In genomic region chr10:38972221-38972946, GRCm38 (mm10) we compare ENCODE assay signal across 17 mouse cellular contexts. TPM values are rescaled to one million over a fixed set of nuclear protein-coding genes. Genes with fewer than 3 reads are reported as not detected.
DNase-seq lines count a peak whose midpoint lies in the region; ATAC-seq and TF ChIP-seq lines count a peak whose summit lies in the region.
"Had no signal": no experiment of that assay in that cellular context is flagged by ENCODE, and none has a peak within 500 bp of the region (broad histone marks: within the 10 kb centered on the region; RNA-seq: fewer than 3 reads in every experiment).

No protein-coding gene starts in this region.

- DNase-seq in heart, adult 2 months: no peak
- no peak for DNase-seq in heart, adult 18-20 months
- DNase-seq in lung, embryonic 14.5 days: peak; percentile 45
- DNase-seq in lung, postnatal 36 days: no peak
- no peak for DNase-seq in thymus, adult 2 months
- DNase-seq in urinary bladder, postnatal 25 days (ENCODE audit: low spot score): no peak
- DNase-seq: adrenal gland, adult 8-10 months; cerebellum, adult 11-12 months; cerebellum, postnatal 25 days; gastrocnemius, postnatal 36 days had no signal

- WGBS in heart, adult 2 months: 33% methylated on average over 7 of the region's 7 CpGs
- WGBS in lung, embryonic 14.5 days: 32% methylated on average over 7 of the region's 7 CpGs
- 22% methylated on average over 7 of the region's 7 CpGs for WGBS in limb, embryonic 15.5 days
- 72% methylated on average over 7 of the region's 7 CpGs for WGBS in thymus, adult 2 months

- peak overlapping the region; percentile 61 for H3K27ac ChIP-seq in heart, adult 2 months
- peak overlapping the region; percentile 72; the same call in 1 of the 2 replicates for H3K27ac ChIP-seq in lung, embryonic 14.5 days (ENCODE audit: low read depth)
- peak overlapping the region; percentile 100 for H3K27ac ChIP-seq in embryonic fibroblast, embryonic 13.5 days (ENCODE audit: insufficient read depth, low read length)
- H3K27ac ChIP-seq in limb, embryonic 15.5 days: peak overlapping the region; percentile 59
- H3K27ac ChIP-seq in thymus, adult 2 months (ENCODE audit: control insufficient read depth, insufficient read depth, low read length): no peak overlapping the region
- H3K27ac ChIP-seq: forebrain, embryonic 12.5 days; hindbrain, postnatal 0 days; liver, embryonic 15.5 days; neural tube, embryonic 12.5 days had no signal

- no peak for ATAC-seq in lung, embryonic 14.5 days (ENCODE audit: insufficient read depth)
- ATAC-seq in limb, embryonic 15.5 days (ENCODE audit: insufficient number of reproducible peaks, low FRiP score, low TSS enrichment, low read depth): no peak
- ATAC-seq: hindbrain, postnatal 0 days had no signal

- H3K27me3 ChIP-seq in heart, adult 2 months (ENCODE audit: control insufficient read depth, insufficient read depth, low read length): no peaks in the 10 kb centered on the region
- no peaks in the 10 kb centered on the region for H3K27me3 ChIP-seq in lung, embryonic 14.5 days (ENCODE audit: insufficient read depth, low read length)
- no peaks in the 10 kb centered on the region for H3K27me3 ChIP-seq in limb, embryonic 15.5 days
- H3K27me3 ChIP-seq in thymus, adult 2 months (ENCODE audit: control insufficient read depth, insufficient read depth, low read length): no peaks in the 10 kb centered on the region
- H3K27me3 ChIP-seq: forebrain, embryonic 12.5 days; liver, embryonic 15.5 days; neural tube, embryonic 12.5 days had no signal

- no peak for TF ChIP-seq POLR2A in heart, adult 2 months (IDR thresholded peaks at IDR 0.05; ENCODE audit: insufficient read depth, low read depth, low read length)
- no peak for TF ChIP-seq POLR2A in embryonic fibroblast, embryonic 13.5 days (IDR thresholded peaks at IDR 0.05; ENCODE audit: low read depth, low read length)
- TF ChIP-seq POLR2A in thymus, adult 2 months (IDR thresholded peaks at IDR 0.05; ENCODE audit: control insufficient read depth, extremely low read depth, insufficient read depth, low read length, poor library complexity): no peak

- H3K9ac ChIP-seq in heart, adult 2 months (ENCODE audit: low read depth, low read length): no peak overlapping the region
- no peak overlapping the region for H3K9ac ChIP-seq in lung, embryonic 14.5 days
- no peak overlapping the region for H3K9ac ChIP-seq in limb, embryonic 15.5 days
- H3K9ac ChIP-seq: forebrain, embryonic 12.5 days; liver, embryonic 15.5 days; neural tube, embryonic 12.5 days had no signal

- H3K79me2 ChIP-seq in heart, adult 2 months (replicated peaks; ENCODE audit: control insufficient read depth, insufficient read depth, low read length): peaks cover 3% of the 10 kb centered on the region; the same call in 1 of the 2 replicates

- TF ChIP-seq CTCF in heart, adult 2 months (IDR thresholded peaks at IDR 0.05): no peak
- TF ChIP-seq CTCF in lung, embryonic 14.5 days (IDR thresholded peaks at IDR 0.05; ENCODE audit: low read depth): no peak
- TF ChIP-seq CTCF in embryonic fibroblast, embryonic 13.5 days (IDR thresholded peaks at IDR 0.05; ENCODE audit: borderline replicate concordance, insufficient read depth, low read length): no peak
- TF ChIP-seq CTCF in thymus, adult 2 months (IDR thresholded peaks at IDR 0.05; ENCODE audit: borderline replicate concordance, control insufficient read depth, extremely low read depth, insufficient read depth, low read length, poor library complexity): no peak

- H3K36me3 ChIP-seq in heart, adult 2 months (ENCODE audit: control insufficient read depth, insufficient read depth, low read length): peaks cover 51% of the 10 kb centered on the region
- peaks cover 9% of the 10 kb centered on the region; the same call in 1 of the 2 replicates for H3K36me3 ChIP-seq in lung, embryonic 14.5 days (ENCODE audit: insufficient read depth)
- H3K36me3 ChIP-seq in limb, embryonic 15.5 days: peaks cover 6% of the 10 kb centered on the region; the same call in 1 of the 2 replicates
- no peaks in the 10 kb centered on the region for H3K36me3 ChIP-seq in thymus, adult 2 months (ENCODE audit: control insufficient read depth, insufficient read depth, low read length)
- H3K36me3 ChIP-seq: forebrain, embryonic 12.5 days; liver, embryonic 15.5 days; neural tube, embryonic 12.5 days had no signal

- intact Hi-C loops in heart, adult 2 months (cut with DNase I): no loop called here

- no peaks in the 10 kb centered on the region for H3K9me3 ChIP-seq in lung, embryonic 14.5 days (ENCODE audit: low read depth, low read length)
- H3K9me3 ChIP-seq in limb, embryonic 15.5 days: no peaks in the 10 kb centered on the region
- H3K9me3 ChIP-seq: forebrain, embryonic 12.5 days; liver, embryonic 15.5 days; neural tube, embryonic 12.5 days had no signal

- TF ChIP-seq EP300 in heart, adult 2 months (IDR thresholded peaks at IDR 0.05; ENCODE audit: insufficient read depth, low read depth, low read length): no peak

- H3K4me2 ChIP-seq in lung, embryonic 14.5 days: peak overlapping the region; percentile 25; the same call in 1 of the 2 replicates
- H3K4me2 ChIP-seq in limb, embryonic 15.5 days: no peak overlapping the region
- H3K4me2 ChIP-seq: forebrain, embryonic 12.5 days; liver, embryonic 15.5 days; neural tube, embryonic 12.5 days had no signal

- no peak overlapping the region for H3K4me3 ChIP-seq in heart, adult 2 months
- no peak overlapping the region for H3K4me3 ChIP-seq in lung, embryonic 14.5 days (ENCODE audit: low read depth, low read length)
- H3K4me3 ChIP-seq in embryonic fibroblast, embryonic 13.5 days (ENCODE audit: insufficient read depth, low read length): no peak overlapping the region
- H3K4me3 ChIP-seq in limb, embryonic 15.5 days: no peak overlapping the region
- H3K4me3 ChIP-seq in thymus, adult 2 months (ENCODE audit: control insufficient read depth, insufficient read depth, low read length): no peak overlapping the region
- H3K4me3 ChIP-seq: forebrain, embryonic 12.5 days; liver, embryonic 15.5 days; neural tube, embryonic 12.5 days had no signal

- H3K4me1 ChIP-seq in heart, adult 2 months (ENCODE audit: control insufficient read depth, insufficient read depth, low read length): peaks cover 17% of the 10 kb centered on the region
- peaks cover 11% of the 10 kb centered on the region; the same call in 1 of the 2 replicates for H3K4me1 ChIP-seq in lung, embryonic 14.5 days (ENCODE audit: insufficient read depth)
- peaks cover 3% of the 10 kb centered on the region; the same call in 1 of the 2 replicates for H3K4me1 ChIP-seq in embryonic fibroblast, embryonic 13.5 days (ENCODE audit: control insufficient read depth, insufficient read depth, low read length)
- H3K4me1 ChIP-seq in limb, embryonic 15.5 days: peaks cover 24% of the 10 kb centered on the region; the same call in 1 of the 2 replicates
- H3K4me1 ChIP-seq in thymus, adult 2 months (replicated peaks; ENCODE audit: control insufficient read depth, insufficient read depth, low read length): no peaks in the 10 kb centered on the region
- H3K4me1 ChIP-seq: forebrain, embryonic 12.5 days; liver, embryonic 15.5 days; neural tube, embryonic 12.5 days had no signal

RNA-seq across cellular contexts. Expression of gene Lama4, which starts 7.1 kb away (rescaled TPM):
- 10 to 100 TPM; 51.8 to 55.4 TPM for total RNA-seq in heart, adult 2 months (2021)
- polyA plus RNA-seq in heart, adult 2 months (2012; rRNA removed): 40.7 and 52.7 TPM in 2 replicates
- 10 to 100 TPM; 47.2 to 52.0 TPM for total RNA-seq in heart, adult 18-20 months (2021)
- polyA plus RNA-seq in lung, embryonic 14.5 days (2014; fragmentation: Nextera tagmentation; extraction: Ambion mirVana): 111 and 114 TPM in 2 replicates
- 88.0 and 177 TPM in 2 replicates for polyA plus RNA-seq in embryonic fibroblast, embryonic 13.5 days (2011; ENCODE audit: insufficient read length, low read depth, missing spikeins)
- 83.9 and 85.8 TPM in 2 replicates for polyA plus RNA-seq in limb, embryonic 15.5 days (2015; fragmentation: Nextera tagmentation; extraction: Ambion mirVana)
- 5.6 and 6.6 TPM in 2 replicates for polyA plus RNA-seq in thymus, adult 2 months (2012; rRNA removed)
- total RNA-seq: monocyte, adult 5-6 weeks had no signal
